Mouse (Mus musculus): ENCODE data around the gene Hebp1.

Hebp1 gene

GRCm38 (mm10) chr6:135197921-135198532, at the start of gene Hebp1, which contains the start of gene Fam234b:
TSS of gene Hebp1 (minus strand) at chr6:135198022.
TSS of gene Fam234b (plus strand) at chr6:135197977.
- DNase-seq (ENCODE audit: low read depth) = peak; percentile 54

- DNase-seq (ENCODE audit: low read depth) = no peak
Measured at GRCm38 (mm10) chr6:135245586-135245985, 47.8 kb upstream of the Hebp1 start.

- DNase-seq (ENCODE audit: low read depth) = no peak
Measured at GRCm38 (mm10) chr6:135240361-135240760, 42.5 kb upstream of the Hebp1 start.

- no peak for DNase-seq (ENCODE audit: low read depth)
Measured at GRCm38 (mm10) chr6:135238211-135238610, 40.4 kb upstream of the Hebp1 start.

GRCm38 (mm10) chr6:135237326-135237725, 39.5 kb upstream of the Hebp1 start:
- no peak for DNase-seq (ENCODE audit: low read depth)

- DNase-seq (ENCODE audit: low read depth) = no peak
Measured at GRCm38 (mm10) chr6:135236576-135236975, 38.8 kb upstream of the Hebp1 start.

GRCm38 (mm10) chr6:135235742-135236141, 37.9 kb upstream of the Hebp1 start:
- no peak for DNase-seq (ENCODE audit: low read depth)

- DNase-seq (ENCODE audit: low read depth) = no peak
Measured at GRCm38 (mm10) chr6:135232443-135233182, 34.8 kb upstream of the Hebp1 start.

- DNase-seq (ENCODE audit: low read depth) = no peak
Measured at GRCm38 (mm10) chr6:135230586-135230985, 32.8 kb upstream of the Hebp1 start.

GRCm38 (mm10) chr6:135228465-135228941, 30.7 kb upstream of the Hebp1 start:
- no peak for DNase-seq (ENCODE audit: low read depth)

GRCm38 (mm10) chr6:135223786-135224416, 26.1 kb upstream of the Hebp1 start:
- no peak for DNase-seq (ENCODE audit: low read depth)

- DNase-seq (ENCODE audit: low read depth) = no peak
Measured at GRCm38 (mm10) chr6:135219916-135220315, 22.1 kb upstream of the Hebp1 start.

- no peak for DNase-seq (ENCODE audit: low read depth)
Measured at GRCm38 (mm10) chr6:135218330-135218729, 20.5 kb upstream of the Hebp1 start.

- no peak for DNase-seq (ENCODE audit: low read depth)
Measured at GRCm38 (mm10) chr6:135212666-135213065, 14.8 kb upstream of the Hebp1 start.

- DNase-seq (ENCODE audit: low read depth) = no peak
Measured at GRCm38 (mm10) chr6:135211169-135211568, 13.3 kb upstream of the Hebp1 start.

- no peak for DNase-seq (ENCODE audit: low read depth)
Measured at GRCm38 (mm10) chr6:135206909-135207308, 9.1 kb upstream of the Hebp1 start.

GRCm38 (mm10) chr6:135205802-135206201, 8.0 kb upstream of the Hebp1 start:
- no peak for DNase-seq (ENCODE audit: low read depth)

- no peak for DNase-seq (ENCODE audit: low read depth)
Measured at GRCm38 (mm10) chr6:135204869-135205268, 7.0 kb upstream of the Hebp1 start.

GRCm38 (mm10) chr6:135203737-135204136, 5.9 kb upstream of the Hebp1 start:
- DNase-seq (ENCODE audit: low read depth) = no peak

- no peak for DNase-seq (ENCODE audit: low read depth)
Measured at GRCm38 (mm10) chr6:135202668-135203067, 4.8 kb upstream of the Hebp1 start.

GRCm38 (mm10) chr6:135200122-135200957, 2.5 kb upstream of the Hebp1 start:
- DNase-seq (ENCODE audit: low read depth) = no peak

GRCm38 (mm10) chr6:135198726-135199125, 904 bp upstream of the Hebp1 start:
- peak; percentile 33 for DNase-seq (ENCODE audit: low read depth)
